Mouse (Mus musculus): ENCODE data around the gene Fbp2.
"Not testable (repeated sequence)": the region's sequence is repeated elsewhere in the genome, so short reads cannot be mapped to it uniquely, and the experiment has no call there.

Gene Fbp2

DNA sequence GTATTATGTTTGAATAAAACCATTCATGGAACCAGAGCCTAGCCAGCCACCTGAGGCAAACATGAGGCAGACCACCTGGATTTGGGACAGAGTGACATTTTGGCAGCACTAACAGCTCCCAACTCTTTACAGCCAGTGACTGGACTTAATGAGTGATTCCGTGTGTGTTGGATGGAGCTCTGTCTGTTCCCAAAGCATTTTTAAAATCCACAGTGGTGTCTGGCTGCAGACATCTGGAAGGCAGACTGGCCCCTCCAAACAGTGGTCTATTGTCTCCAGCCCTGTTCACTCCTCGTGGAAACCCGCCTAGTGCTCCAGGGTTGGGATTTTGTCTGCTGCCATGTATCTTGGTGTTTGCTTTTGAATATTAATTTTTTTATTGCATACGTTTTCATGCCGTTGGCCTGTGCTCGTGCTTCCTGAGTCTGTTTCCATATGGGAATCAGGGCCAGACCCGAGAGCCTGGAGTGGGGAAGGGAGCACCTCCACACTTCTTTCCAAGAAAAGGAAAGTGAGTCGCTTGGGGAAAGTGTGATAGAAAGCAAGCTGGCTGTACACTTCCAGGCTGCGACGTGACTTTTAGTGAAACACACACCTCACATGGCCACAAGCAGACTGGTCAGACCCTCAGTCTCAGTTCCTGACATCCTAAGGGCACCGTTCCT is 7.6 kb upstream of the Fbp2 start:
- DNase-seq (ENCODE audit: low read depth, low spot score): no peak

DNA sequence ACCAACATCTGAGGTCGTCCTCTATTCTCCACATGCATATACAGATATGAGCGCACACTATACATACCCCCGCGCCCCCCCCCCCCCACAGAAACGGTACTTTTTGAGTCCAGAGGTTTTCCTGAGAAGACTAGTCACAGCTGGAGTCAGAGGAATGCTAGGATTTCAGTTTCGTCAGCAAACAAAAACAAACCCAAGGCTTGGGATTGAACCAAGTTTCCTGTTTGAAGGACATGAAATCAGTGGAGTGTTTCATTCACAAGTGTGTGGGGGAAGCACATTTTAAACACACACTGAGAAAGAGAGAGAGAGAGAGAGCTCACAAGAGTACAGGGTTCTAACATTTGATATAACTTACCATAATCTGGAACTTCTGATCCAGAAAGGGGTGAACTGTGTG is 5.5 kb upstream of the Fbp2 start:
- DNase-seq (ENCODE audit: low read depth, low spot score): no peak

DNA sequence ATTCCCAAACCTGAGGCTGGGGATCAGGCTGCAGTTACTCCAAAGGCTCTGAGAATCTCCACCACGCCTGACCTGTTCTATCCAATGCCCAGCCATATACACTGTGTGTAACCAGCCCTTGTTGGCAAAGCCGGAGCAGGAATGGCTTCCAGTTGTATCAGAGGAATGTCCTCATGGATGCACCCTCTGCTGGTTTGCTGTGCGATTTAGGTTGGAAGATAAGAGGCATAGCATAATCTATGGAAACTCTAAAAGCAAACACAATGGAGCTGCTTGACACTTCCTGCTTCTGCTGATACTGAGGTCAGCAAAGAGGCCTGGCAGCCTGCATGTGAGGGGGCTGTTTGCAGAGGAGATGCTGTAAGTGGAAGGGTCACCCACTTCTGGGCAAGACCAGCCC is 4.7 kb upstream of the Fbp2 start:
- DNase-seq (ENCODE audit: low read depth, low spot score): no peak

DNA sequence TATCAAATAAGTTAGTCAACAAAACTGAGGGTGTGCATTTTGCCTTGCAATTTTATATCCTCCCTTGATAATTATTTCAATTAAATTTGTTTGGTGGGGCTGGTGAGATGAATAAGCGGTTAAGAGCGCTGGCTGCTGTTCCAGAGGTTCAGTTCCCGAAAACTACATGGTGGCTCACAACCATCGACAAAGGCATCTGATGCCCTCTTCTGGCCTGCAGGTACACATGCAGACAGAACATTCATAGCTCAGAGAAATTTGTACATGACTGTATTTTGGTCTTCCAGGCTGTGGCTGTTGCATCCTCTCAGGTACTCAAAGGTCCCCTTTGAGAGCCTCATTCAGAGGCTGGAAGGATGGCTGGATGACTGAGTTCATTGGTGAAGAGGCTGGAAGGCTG is 1.8 kb upstream of the Fbp2 start:
- DNase-seq (ENCODE audit: low read depth, low spot score): no peak

DNA sequence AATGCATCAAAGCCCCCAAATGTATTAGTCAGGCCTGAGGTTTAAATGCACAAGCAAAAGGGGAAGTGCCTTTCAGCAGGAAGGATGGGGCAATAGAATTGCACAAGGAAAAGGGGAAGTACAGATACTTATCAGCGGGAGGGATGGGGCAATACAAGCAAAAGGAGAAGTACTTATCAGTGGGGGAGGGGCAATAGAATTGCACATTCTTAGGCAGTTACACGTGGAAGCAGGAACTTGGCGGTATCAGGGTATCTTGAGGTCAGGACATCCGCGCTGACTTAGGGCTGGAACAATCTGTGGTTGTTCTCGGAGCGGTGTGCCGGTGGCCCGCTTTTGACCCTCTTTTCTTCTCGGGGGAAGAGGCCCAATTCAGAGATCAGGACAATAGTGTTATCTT is 1.0 kb upstream of the Fbp2 start:
- peak; percentile 13 for DNase-seq (ENCODE audit: low read depth, low spot score)

DNA sequence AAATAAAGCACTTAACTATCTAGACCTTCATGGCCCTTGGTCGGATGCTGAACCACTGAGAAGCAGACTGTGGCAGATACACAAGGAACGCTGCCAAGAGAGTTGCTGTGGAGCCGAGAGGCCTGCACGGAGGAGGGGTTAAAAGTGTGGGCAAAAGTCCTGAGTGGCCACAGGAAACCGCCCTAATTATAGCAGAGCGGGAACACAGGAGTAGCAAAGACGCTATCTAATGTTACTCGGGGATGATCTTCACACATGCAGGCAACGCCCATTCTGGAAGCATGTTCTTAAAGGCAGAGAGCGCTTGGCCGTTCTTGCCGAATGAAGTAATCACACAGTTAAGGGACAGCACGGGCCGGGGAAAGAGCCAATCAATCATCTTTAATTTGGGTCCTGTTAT is 1.4 kb downstream of the Fbp2 start:
- DNase-seq (ENCODE audit: low read depth, low spot score): no peak

DNA sequence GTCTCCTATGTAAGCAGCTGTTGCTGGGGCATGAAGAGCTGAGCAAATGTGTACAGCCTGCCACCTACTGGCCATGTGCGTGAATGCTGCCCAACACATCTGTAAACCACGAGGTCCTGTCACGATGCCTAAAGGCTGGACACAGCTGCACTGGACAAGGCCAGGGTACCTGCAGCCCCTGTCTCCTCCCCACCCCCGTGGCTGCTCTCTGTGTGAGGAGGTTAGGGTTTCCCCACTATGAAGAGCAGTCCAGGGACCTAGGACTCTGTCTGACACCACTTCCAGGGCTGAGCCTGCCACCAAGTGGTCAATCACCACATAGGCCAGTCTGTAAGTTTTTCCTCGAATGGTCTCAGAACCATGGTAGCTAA is 1.9 kb downstream of the Fbp2 start:
- DNase-seq (ENCODE audit: low read depth, low spot score): peak; percentile 83

DNA sequence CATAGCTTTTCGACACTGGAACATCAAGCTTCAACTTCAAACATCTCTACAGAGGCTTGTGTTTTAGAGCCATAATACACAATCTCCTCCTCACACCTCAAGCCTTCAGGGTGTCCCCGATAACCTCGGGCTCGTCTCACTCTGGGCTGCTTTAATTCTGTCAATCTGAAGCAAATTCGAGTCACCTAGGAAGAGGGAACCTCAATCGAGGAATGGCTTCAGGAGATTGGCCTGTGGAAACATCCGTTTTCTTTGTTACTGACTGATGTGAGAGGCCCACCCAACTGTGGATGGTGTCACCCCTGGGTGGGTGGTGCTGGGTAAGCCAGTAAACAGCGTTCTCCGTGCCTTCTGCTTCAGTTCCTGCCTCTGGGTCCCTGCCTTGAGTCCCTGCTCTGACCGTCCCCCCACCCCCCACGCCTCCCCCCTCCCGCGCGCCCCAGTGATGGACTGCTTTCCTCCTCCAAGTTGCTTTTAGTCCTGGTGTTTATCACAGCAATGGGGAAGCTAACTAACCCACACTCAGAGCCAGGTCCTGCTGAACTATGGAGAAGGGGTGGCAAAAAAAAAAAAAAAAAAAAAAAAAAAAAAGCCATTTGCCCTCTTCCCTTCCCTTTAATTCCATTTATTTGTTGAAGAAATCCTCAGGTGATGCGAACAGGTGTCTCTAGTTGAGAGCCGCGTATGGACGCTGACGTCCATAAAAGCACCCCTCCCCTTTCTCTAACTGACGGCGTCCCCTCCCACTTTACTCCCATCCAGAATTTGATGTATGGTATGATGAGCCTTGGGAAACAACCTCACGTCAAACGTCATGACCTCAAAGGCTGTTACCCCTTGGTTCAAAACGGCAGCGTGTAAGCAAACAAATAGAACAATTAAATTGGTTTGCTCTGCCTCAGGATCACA is 2.6 kb downstream of the Fbp2 start:
- DNase-seq (ENCODE audit: low read depth, low spot score): no peak

DNA sequence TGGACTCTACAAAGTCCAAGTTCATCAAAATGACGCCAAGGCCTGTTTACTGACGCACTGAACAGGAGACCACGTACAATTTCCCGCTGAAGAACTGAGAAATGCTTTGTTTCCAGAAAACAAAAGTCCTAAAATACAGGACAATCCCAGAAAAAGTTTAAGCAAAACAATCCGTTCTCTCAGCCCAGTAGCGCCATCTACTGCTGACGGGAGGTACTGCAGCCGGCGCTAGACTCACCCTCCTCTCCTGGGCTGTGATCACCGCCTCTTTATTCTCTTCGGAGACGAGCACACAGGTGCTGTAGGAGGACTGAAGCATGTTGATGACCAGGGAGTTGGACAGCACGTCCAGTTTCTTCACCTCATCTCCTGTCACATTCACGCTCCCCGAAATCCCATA is 3.6 kb downstream of the Fbp2 start:
- DNase-seq (ENCODE audit: low read depth, low spot score): peak; percentile 46

DNA sequence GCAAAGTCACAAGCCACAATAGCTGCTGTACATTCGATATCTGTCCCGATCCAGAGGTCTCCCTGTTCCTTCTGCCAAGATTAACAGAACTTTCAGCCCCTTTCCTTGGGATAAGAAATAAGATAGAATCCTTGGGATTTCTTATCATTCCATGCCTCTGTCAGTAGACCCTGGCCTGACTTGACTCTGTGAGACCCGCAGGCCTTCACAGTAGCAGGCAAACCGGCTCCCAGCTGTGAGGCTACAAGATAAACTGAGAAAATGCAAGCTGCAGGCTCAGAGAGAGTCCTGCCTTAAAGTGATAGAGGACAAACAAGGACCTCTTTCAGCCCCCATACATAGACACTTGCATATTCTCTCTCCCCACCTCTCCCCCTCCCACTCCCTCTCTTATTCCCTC is 24.9 kb downstream of the Fbp2 start:
- DNase-seq (ENCODE audit: low read depth, low spot score): no peak

DNA sequence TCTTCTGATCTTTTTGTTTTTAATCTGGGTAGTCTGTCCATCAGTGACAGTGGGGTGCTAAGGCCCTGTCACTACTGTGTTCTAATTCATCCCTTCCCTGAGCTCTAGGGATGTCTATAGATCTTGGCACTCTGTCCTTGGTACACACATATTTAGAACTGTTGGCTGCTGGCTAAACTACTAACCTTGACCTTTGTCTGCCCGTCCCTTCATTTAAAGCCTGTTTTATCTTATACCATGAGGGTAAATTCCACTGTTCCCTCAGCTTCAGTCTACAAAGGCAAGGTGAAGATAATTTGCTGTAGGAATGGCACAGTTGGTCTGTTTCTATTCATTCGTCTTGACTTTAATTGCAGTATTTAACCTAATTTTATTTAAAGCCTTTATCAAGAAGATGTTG is 26.0 kb downstream of the Fbp2 start:
- DNase-seq (ENCODE audit: low read depth, low spot score): no peak

DNA sequence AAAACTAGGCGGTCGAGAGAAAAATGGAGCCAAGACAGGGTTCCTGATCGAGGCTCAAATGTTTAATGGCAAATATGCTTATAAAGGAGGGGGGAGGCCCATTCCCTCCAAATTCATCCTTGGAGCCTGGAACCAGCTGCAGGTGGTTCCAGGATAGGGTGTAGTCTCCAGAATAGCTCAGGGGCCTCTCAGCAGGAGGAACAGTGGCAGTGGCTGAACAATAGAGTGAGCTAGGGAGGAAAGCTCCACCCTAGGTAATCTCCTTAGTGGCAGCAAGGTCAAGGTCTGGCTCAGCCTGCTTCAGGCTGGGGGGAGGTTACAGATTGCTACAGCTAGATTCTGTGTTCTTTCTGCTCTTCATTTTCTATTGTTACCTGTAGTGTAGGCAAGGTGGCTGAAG is 42.5 kb downstream of the Fbp2 start:
- not testable (repeated sequence) for DNase-seq (ENCODE audit: low read depth, low spot score)

DNA sequence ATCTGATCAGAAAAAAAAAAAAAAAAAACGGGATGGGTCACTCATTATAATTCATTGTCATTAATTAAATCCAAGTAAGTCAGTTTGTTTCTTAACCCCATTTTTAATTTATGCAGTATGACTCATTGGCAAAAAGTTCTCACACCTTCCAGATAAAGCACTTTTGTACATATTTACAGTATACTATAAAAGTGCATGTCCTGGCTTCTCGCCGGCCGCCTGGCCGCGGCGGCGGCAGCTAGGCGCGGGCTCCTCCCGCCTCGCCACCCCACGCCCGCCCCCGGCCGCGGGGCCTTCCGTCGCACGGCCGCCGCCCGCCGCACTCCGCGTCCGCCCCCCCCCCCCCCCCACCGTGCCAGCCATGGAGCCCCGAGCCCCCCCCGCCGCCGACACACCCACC is 45.5 kb downstream of the Fbp2 start:
- no peak for DNase-seq (ENCODE audit: low read depth, low spot score)

DNA sequence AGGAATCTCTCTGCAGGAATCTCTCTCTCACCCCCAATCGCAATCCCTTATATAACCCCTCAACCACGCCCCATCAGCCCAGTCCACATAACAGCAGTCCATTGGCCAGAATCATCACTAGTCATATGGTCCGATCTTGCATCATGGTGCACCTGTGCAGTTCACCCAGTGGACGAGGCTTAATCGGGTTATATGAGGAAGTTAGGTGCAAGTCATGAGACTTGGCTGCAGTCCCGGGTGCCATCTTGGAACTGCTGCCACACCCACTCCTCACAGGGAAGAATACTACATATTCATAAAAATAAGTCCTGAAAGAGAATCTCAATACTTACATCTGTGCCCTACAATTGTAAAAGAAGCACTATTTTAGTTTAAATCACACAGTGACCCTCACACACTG is 50.2 kb downstream of the Fbp2 start:
- DNase-seq (ENCODE audit: low read depth, low spot score): not testable (repeated sequence)
